Mouse (Mus musculus): ENCODE measurements around the gene Fbxw11.

Fbxw11 gene

DNA sequence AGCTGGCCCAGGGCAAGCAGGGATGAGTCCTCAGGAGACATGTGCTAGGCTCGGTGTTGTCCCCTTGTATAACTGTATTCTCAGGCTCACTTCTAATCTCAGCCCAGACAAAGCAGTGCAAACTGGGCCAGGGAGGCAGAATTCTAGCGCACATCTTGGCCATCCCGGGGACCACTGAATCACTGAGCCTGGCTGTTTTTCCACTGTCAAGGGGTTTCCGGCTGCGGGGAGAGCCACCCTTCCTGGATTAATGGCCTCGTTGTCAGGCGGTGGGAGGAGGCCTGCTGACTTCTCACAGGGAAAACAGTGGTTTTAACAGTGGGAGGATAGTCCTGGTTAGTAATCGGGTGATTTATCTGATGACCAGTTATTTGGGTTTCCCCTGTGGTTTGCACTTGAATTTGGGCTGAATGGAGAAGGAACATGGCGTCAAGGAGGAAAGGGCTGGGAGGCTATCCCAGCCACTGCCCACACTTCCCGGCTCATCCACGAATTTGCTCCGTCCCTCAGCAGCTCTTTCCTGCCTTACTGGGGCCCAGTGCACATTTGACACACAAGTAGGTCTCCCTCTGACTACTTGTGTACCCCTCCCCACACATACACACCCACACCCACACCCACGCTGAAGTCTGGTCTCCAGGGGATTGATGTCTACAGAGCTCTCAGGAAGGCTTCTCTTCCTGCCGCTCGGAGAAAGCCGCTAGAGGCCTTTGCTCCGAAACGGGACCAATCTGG lies 125.1 kb downstream of the Fbxw11 start:
- peak; percentile 40 for DNase-seq

DNA sequence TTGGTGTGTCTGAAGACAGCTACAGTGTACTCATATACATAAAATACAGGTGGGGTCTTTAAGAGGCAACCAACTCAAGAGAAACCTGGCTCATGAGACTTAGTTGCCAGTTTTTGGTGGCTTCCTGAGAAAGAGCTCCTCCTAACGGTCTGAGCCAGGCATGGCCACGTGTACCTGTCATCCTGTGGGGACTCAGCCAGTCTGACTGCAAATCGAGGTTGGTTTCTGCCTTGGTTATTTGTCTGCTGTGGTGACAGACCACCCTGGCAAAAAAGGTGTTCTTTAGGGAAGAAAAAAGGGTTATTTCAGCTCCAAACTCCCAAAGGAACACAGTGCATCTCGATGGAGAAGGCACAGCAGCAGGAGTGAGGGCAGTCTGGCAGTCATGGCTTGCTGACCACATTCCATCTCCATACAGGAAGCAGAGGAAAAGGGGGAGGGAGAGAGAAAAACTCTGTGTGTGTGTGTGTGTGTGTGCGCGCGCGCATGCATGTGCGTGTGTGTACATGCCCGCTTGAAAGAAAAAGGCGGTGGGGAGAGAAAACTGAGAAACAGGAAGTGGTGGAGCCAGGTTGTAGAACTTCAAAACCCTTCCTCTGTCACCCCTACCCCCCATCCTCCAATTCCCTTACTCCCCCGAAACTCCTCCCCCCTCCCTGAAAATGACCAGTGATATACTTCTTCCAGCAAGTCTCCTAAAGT lies 126.3 kb downstream of the Fbxw11 start:
- DNase-seq = no peak

DNA sequence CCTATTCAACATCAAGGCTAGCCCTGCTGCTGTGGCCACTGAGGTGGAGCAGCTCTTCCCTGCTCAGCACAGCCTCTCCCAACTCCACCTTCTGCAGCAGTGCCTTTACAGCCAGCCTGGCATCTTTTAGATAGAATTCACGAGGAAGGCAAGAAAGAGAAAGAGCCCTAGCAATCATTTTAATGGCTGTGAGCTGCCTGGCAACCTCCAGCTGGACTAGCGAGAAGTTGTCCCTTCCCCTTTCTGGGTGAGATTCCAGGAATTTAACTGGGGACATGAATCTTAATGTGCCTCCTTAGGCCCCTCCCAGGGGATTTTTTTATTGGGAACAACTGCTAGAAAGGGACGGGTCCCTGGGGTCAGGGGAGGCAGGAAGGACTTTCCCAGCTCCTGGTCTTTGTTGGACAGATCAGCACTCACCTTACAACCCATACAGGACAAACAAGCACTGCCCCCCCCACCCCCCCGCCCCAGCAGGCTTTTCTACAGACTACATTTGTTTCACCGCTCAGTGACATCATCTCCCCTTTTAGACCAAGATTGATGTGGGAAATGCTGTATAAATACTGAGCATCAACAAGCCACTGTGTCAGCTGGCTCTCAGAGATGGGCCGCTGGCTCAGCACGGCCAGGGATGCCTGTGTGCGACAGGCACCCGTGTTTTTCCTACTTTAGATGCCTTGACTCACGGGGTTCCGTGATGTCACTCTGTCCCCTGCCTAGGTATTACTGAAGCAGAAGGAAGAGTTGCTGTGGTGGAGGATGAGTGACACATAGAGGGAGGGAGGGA lies 138.4 kb downstream of the Fbxw11 start:
- no peak for DNase-seq

DNA sequence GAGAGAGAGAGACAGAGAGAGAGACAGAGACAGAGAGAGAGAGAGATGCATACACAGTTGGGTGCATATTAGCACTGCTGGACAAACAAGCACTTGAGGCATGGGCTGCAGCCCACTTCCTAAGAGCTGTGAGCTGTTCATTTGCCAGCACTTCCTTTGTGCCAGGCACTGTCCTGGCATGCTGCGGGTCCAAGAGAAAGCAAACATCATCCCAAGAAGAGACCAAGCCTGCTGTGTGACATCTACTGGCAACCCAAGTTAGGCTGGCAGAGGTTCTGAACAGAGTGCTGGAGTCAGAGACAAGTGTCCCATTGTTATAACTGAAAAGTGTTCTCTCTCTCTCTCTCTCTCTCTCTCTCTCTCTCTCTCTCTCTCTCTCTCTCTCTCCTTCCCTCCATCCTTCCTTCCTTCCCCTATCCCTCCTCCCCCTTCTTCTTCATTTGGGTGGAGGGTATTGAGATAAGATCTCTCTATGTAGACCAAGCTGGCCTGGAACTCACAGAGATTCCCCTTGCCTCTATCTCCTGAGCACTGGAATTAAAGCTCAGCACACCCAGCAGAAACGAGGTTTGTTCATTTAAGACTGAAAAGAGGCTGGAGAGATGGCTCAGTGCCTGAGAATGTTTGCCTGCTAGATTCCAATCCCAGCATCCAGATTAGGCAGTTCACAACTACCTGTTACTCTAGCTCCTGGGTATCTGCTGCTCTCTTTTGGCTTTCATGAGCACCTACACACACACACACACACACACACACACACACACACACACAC lies 139.3 kb downstream of the Fbxw11 start:
- no peak for DNase-seq

DNA sequence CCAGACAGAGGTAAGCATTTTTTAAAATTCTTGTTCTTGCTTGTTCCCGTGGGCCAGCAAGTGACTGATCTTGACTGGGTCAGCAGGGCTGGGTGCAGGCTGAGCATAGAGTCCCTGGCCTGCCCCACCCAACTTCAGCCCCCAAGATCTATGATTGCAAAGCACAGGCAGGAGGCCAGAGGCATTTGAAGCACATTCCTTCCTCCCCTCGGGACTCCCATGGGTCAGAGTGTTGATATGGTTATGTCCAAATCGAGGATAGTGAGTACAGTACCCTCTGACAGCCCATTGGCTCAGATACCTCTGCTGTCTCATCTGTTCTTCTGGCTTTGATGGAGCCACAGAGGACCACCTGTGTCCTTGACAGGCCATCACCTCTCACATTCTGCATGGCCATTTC lies 140.2 kb downstream of the Fbxw11 start:
- DNase-seq = no peak

DNA sequence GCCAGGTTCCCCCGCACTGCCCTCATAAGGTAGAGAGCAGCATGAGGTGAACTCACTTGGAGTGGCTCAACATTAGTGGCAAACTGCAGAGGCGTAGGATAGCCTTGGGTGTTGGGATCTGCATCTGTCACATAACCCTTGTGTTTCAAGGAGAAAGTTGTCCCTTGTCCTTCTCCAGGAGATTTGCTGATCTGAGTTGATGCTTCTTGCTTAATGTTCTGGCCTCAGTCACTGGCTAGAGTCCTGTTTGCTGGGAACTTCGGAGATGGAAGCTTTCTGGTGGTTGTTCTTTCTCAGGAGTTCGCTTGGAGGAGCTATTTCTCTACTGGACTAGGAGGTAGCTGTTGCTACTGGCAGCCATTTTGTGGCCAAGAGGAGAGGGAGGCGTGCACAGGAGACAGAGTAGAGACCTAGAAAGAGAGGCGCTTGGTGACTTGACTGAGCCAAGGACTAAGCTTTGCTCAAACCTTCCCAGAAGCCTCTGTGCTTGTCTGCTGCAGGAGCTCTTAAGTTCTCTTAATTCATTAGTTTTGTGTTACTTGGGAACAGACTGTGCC lies 143.1 kb downstream of the Fbxw11 start:
- DNase-seq = no peak

DNA sequence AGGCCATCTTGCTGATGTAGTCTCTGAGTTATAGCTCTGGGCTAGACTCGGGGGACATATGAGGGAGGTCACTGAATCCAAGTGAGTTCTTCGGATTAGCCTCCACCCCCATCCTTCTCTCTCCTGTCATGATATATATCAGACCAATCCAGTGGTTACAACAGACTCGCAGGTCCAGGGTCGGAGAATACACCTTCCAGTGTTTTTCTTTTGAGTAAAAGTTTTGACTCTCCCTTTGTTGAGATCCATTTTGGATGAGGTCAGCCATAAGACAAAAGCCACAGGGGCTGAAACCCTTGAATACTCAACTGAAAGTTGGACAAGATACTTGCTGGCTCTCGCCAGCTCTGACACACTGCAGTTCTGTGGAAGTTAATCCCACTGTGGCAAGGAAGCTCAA lies 143.7 kb downstream of the Fbxw11 start:
- no peak for DNase-seq

DNA sequence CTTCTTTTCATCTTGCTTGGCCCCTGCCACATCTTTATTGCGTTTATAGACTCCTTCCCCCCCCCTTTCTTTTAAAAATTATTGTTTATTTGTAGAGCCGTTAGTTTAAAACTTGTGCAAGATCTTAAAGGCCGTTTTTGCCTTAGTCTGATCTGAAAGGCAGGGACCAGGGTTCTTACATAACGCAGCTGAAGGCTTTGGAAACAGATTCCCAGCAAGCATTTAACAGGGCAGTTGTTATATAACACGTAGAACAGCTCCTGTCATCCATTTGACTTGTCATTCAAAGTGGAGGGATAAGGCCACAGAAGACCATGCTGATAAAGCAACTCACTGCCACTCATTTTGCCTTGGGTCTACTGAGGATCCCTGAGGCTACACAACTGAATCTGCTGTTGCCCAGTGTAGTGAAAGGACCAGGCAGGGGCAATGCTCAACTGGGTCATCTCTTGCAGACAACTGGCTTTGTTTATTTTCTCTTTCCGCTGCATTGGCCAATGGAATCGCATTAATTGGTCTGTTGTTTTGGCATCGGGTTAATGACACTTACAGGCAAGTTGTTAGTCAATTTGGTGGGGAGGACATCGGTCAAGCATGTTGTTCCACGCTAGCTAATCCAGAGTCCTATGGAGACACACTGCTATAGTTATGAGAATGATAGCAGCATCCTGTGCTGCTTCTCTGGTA lies 152.4 kb downstream of the Fbxw11 start:
- no peak for DNase-seq
